Mouse (Mus musculus): ENCODE measurements at regions not wholly inside any gene's neighbourhood (a gene's known extent, or its start where the extent isn't known, plus 50 kb on each side); places are given as distances from the start of the nearest gene placed in this dataset.

DNA sequence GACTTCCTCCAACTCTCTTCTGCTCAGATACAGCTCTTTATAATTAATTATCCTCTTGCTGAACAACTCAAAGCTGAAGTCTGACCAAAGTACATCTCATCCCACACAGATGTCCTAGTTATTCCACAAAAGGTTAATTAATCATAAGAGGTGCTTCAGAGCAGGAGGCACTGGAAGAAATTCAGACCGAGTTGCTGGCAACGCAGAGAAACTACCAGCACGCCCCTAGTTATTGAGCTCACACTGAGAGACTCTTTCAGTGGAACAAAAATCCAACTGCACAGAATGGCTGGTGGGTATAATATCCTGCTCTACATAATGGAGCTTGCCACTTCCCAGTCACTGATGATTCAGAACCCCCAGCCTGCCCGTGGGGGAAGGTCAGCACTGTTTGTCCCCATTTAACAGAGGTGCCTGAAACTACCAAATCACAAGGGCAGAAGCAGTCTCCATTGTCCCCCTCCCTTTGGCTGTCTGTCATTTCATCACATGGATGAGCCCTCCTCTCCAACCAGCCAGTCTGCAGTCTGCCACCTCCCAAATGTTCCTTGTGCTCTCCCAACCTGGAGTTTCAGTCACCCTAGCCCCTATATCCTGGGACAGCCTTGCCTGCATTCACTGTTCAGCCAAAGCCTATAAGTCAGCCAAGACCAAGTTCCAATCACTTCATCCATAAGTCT, 170.3 kb upstream of the Creb1 start:
- TF ChIP-seq POLR2AphosphoS2 (IDR thresholded peaks at IDR 0.05; ENCODE audit: insufficient read length, low read depth) (no peak), CEBPB (IDR thresholded peaks at IDR 0.05; ENCODE audit: insufficient read depth, poor library complexity, severe bottlenecking) (no peak), POLR2A (IDR thresholded peaks at IDR 0.05; ENCODE audit: insufficient read length, low read depth) (no peak), USF1 (IDR thresholded peaks at IDR 0.05; ENCODE audit: low read depth) (no peak), MAX (IDR thresholded peaks at IDR 0.05; ENCODE audit: low read depth) (no peak), TCF12 (IDR thresholded peaks at IDR 0.05; ENCODE audit: insufficient read depth, poor library complexity, severe bottlenecking) (no peak), SRF (IDR thresholded peaks at IDR 0.05; ENCODE audit: control insufficient read depth, insufficient read length, low read depth) (no peak), TCF3 (IDR thresholded peaks at IDR 0.05; ENCODE audit: insufficient read length, low read depth) (no peak), E2F4 (IDR thresholded peaks at IDR 0.05; ENCODE audit: insufficient read depth) (no peak), MYOG (IDR thresholded peaks at IDR 0.05; ENCODE audit: control insufficient read depth in 1 of 3, insufficient read depth in 1 of 3, insufficient read length in 2 of 3, low read depth in 2 of 3) (no peak), REST (IDR thresholded peaks at IDR 0.05; ENCODE audit: insufficient read depth, insufficient read length) (no peak)
